Mouse (Mus musculus) neural tube, embryonic 15.5 days (tissue): Measurements from ENCODE around the gene Kcnc3. TPM values are rescaled to one million over a fixed set of nuclear protein-coding genes. Genes with fewer than 3 reads are reported as not detected.

ENCODE experiments used
- ATAC-seq: fragments of 200-750 bp; cut with Nextera tagmentation; 2 replicates; pipeline ENCODE4 v1.8.0; 2017; ENCODE audit warnings: mild to moderate bottlenecking, moderate TSS enrichment, moderate library complexity; ENCODE audit not compliant: low FRiP score
- H3K27ac ChIP-seq: fragments of 300-500 bp; sonication (generic); replicated peaks from 2 replicates; pipeline ENCODE4 v1.5.1; 2015; ENCODE audit warnings: mild to moderate bottlenecking, inconsistent platforms
- H3K27me3 ChIP-seq: fragments of 300-500 bp; sonication (generic); replicated peaks from 2 replicates; pipeline ENCODE4 v1.6.1; 2015; ENCODE audit warnings: inconsistent platforms
- H3K36me3 ChIP-seq: fragments of 300-500 bp; sonication (generic); 2 replicates; pipeline ENCODE4 v1.6.1; 2015; ENCODE audit warnings: inconsistent platforms
- H3K4me1 ChIP-seq: fragments of 300-500 bp; sonication (generic); 2 replicates; pipeline ENCODE4 v1.6.1; 2015; ENCODE audit warnings: inconsistent platforms
- H3K4me2 ChIP-seq: fragments of 300-500 bp; sonication (generic); 2 replicates; pipeline ENCODE4 v1.6.1; 2015; ENCODE audit warnings: inconsistent platforms, mild to moderate bottlenecking, moderate library complexity
- H3K4me3 ChIP-seq: fragments of 300-500 bp; sonication (generic); replicated peaks from 2 replicates; pipeline ENCODE4 v1.5.1; 2015; ENCODE audit warnings: mild to moderate bottlenecking, inconsistent platforms
- H3K9ac ChIP-seq: fragments of 300-500 bp; sonication (generic); replicated peaks from 2 replicates; pipeline ENCODE4 v1.6.1; 2015; ENCODE audit warnings: mild to moderate bottlenecking, inconsistent platforms
- H3K9me3 ChIP-seq: fragments of 300-500 bp; sonication (generic); replicated peaks from 2 replicates; pipeline ENCODE4 v1.6.1; 2016; ENCODE audit warnings: inconsistent platforms
- WGBS: fragments of 180-500 bp; shearing (Covaris S2); methylation state at CpG from one replicate; pipeline ENCODE4 v1.1.7; 2015; ENCODE audit warnings: mixed read lengths; 5-methylcytosine and 5-hydroxymethylcytosine counted together
- polyA plus RNA-seq: library from polyadenylated mRNA; unstranded; fragments of >200 nt; fragmentation: Nextera tagmentation; extraction: Ambion mirVana; gene quantifications from 2 replicates; pipeline ENCODE4 v1.2.1, GENCODE M21; 2015

Gene Kcnc3
- polyA plus RNA-seq, result 7.2 and 8.0 TPM in 2 replicates

DNA sequence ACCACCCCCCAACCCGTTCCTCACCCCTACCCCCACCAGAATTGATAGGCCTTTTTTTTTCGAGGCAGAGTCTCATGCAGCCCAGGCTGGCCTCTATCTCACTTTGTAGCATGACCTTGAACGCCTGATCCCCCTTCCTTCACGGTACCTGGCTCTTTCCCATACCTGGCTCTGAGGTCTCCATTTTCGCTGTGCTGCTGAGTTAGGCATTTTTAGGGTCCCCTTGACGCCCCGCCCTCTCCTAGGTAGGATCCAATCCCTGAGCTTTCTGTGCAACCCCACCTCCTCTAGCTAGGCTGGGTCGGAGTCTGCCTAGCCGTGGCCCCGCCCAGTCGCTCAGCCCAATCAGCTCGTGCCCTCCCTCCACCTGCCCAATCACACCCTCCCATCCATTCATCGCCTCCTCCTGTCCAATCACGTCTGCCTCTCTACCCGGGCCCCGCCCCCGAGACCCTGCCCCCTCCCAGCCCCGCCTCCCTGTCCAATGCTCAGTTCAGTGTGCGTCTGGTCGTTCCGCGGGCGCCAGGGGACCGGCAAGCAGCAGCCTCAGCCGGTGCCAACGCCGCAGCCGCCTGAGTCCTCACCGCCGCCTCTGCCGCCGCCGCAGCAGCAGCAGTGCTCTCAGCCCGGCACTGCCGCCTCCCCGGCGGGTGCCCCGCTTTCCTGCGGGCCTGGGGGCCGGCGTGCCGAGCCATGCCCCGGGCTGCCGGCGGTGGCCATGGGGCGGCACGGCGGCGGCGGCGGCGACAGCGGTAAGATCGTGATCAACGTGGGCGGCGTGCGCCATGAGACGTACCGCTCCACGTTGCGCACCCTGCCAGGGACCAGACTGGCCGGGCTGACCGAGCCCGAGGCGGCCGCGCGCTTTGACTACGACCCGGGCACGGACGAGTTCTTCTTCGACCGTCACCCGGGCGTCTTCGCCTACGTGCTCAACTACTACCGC is at the start of gene Kcnc3:
Kcnc3 (plus strand) TSS at position 263 of the 946 bp plus-strand sequence.
- no peaks in the 10 kb centered on the region for H3K9me3 ChIP-seq
- under 1% methylated on average over 79 of the region's 80 CpGs for WGBS
- peak within 1 kb of the TSS; percentile 55 for H3K9ac ChIP-seq
- H3K4me1 ChIP-seq, result peaks cover 76% of the 10 kb centered on the region
- H3K4me2 ChIP-seq, result peak within 1 kb of the TSS; percentile 90
- peak within 1 kb of the TSS; percentile 82 for H3K27ac ChIP-seq
- peaks cover 4% of the 10 kb centered on the region; the same call in 1 of the 2 replicates for H3K36me3 ChIP-seq
- H3K27me3 ChIP-seq, result peaks cover 14% of the 10 kb centered on the region
- peak; percentile 91 for ATAC-seq
- H3K4me3 ChIP-seq, result peak within 1 kb of the TSS; percentile 73

DNA sequence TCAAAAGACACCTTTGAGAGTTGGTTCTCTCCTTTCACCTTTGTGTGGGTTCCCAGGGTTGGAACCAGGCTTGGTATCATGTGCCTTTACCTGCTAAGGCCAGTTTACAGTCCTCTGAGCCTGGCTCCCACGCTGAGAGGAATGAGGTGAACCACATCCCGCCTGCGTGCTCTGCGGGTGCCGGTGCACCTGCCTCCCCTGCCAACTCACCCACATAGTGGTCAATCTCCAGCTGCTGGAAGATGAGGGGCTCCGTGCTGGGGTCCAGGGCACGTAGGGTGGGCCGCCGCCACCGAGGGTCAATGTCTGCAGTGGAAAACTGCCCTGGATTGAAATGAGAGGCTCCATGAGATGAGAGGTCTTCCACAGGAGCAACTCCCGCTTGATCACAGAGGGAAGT is 47.9 kb upstream of the Kcnc3 start:
- Histone ChIP-seq H3K27ac (no peak overlapping the region), H3K4me2 (no peak overlapping the region), H3K9ac (no peak overlapping the region), H3K27me3 (no peaks in the 10 kb centered on the region), H3K9me3 (no peaks in the 10 kb centered on the region), H3K36me3 (peaks cover 14% of the 10 kb centered on the region; the same call in 1 of the 2 replicates), H3K4me3 (no peak overlapping the region), H3K4me1 (peaks cover 3% of the 10 kb centered on the region)
- no peak for ATAC-seq
- WGBS, result 92% methylated on average over 11 of the region's 11 CpGs

GRCm38 (mm10) chr7:44543071-44543470 is 47.4 kb upstream of the Kcnc3 start:
- no peak overlapping the region for H3K4me2 ChIP-seq
- no peak overlapping the region for H3K4me3 ChIP-seq
- H3K27ac ChIP-seq, result no peak overlapping the region
- peaks cover 10% of the 10 kb centered on the region; the same call in 1 of the 2 replicates for H3K36me3 ChIP-seq
- no peak for ATAC-seq
- no peaks in the 10 kb centered on the region for H3K9me3 ChIP-seq
- peaks cover 8% of the 10 kb centered on the region for H3K4me1 ChIP-seq
- H3K9ac ChIP-seq, result no peak overlapping the region
- no peaks in the 10 kb centered on the region for H3K27me3 ChIP-seq
- WGBS, result 78% methylated on average over 12 of the region's 12 CpGs

GRCm38 (mm10) chr7:44546274-44546673 is 44.2 kb upstream of the Kcnc3 start:
- Histone ChIP-seq H3K4me2 (no peak overlapping the region), H3K27ac (no peak overlapping the region), H3K27me3 (no peaks in the 10 kb centered on the region), H3K9me3 (no peaks in the 10 kb centered on the region), H3K9ac (no peak overlapping the region), H3K4me3 (no peak overlapping the region), H3K36me3 (peaks cover 23% of the 10 kb centered on the region), H3K4me1 (peaks cover 11% of the 10 kb centered on the region)
- no peak for ATAC-seq
- WGBS, result 97% methylated on average over 3 of the region's 3 CpGs

- WGBS, result 96% methylated on average over 13 of the region's 13 CpGs
- no peak overlapping the region for H3K4me3 ChIP-seq
Observed at GRCm38 (mm10) chr7:44547041-44547440, 43.4 kb upstream of the Kcnc3 start.

DNA sequence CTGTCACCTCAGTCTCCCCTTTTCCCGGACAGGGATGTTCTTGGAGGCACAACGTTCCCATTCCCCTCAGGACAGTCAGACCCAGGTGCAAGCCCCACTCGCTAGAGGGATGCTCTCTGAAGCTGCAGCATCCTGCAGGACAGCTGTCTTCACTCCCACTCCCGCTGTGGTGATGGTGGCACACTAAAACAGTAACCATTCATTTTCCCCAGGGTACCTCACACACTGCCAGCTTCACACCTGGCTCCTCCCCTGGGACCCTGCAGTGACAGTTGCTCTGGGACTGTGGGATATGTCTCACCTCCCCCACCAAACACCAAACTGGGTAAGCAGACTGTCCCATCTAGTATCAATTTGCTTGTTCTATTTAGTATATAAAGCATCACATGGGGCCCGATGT is 42.7 kb upstream of the Kcnc3 start:
- no peaks in the 10 kb centered on the region for H3K9me3 ChIP-seq
- H3K27me3 ChIP-seq, result no peaks in the 10 kb centered on the region
- ATAC-seq, result no peak
- peaks cover 16% of the 10 kb centered on the region for H3K4me1 ChIP-seq
- WGBS, result 20% methylated on average over 5 of the region's 5 CpGs
- H3K4me3 ChIP-seq, result peak overlapping the region; percentile 57
- H3K9ac ChIP-seq, result peak overlapping the region; percentile 48
- H3K27ac ChIP-seq, result no peak overlapping the region
- peak overlapping the region; percentile 94 for H3K4me2 ChIP-seq
- H3K36me3 ChIP-seq, result peaks cover 25% of the 10 kb centered on the region

More at GRCm38 (mm10) chr7:44547041-44547440, 43.4 kb upstream of the Kcnc3 start:
- H3K36me3 ChIP-seq, result peaks cover 27% of the 10 kb centered on the region
- H3K27me3 ChIP-seq, result no peaks in the 10 kb centered on the region
- H3K27ac ChIP-seq, result no peak overlapping the region
- peaks cover 11% of the 10 kb centered on the region for H3K4me1 ChIP-seq
- peak overlapping the region; percentile 94; the same call in 1 of the 2 replicates for H3K4me2 ChIP-seq
- H3K9ac ChIP-seq, result no peak overlapping the region
- H3K9me3 ChIP-seq, result no peaks in the 10 kb centered on the region
- no peak for ATAC-seq

GRCm38 (mm10) chr7:44548497-44549087 is 41.9 kb upstream of the Kcnc3 start, which contains the start of gene Pold1:
Gene Pold1, minus strand, starts transcription at chr7:44548849.
- Histone ChIP-seq H3K4me2 (peak within 1 kb of the TSS; percentile 94), H3K27ac (peak within 1 kb of the TSS; percentile 72), H3K27me3 (no peaks in the 10 kb centered on the region), H3K36me3 (peaks cover 25% of the 10 kb centered on the region), H3K4me1 (peaks cover 22% of the 10 kb centered on the region), H3K4me3 (peak within 1 kb of the TSS; percentile 57), H3K9me3 (no peaks in the 10 kb centered on the region), H3K9ac (peak within 1 kb of the TSS; percentile 48)
- under 1% methylated on average over 43 of the region's 43 CpGs for WGBS
- peak; percentile 89 for ATAC-seq

GRCm38 (mm10) chr7:44549621-44550408 is 40.6 kb upstream of the Kcnc3 start:
- H3K4me1 ChIP-seq, result peaks cover 27% of the 10 kb centered on the region
- H3K9ac ChIP-seq, result no peak overlapping the region
- peaks cover 25% of the 10 kb centered on the region for H3K36me3 ChIP-seq
- WGBS, result 97% methylated on average over 23 of the region's 23 CpGs
- no peaks in the 10 kb centered on the region for H3K9me3 ChIP-seq
- no peak overlapping the region for H3K27ac ChIP-seq
- no peak overlapping the region for H3K4me3 ChIP-seq
- H3K27me3 ChIP-seq, result no peaks in the 10 kb centered on the region
- ATAC-seq, result no peak
- H3K4me2 ChIP-seq, result no peak overlapping the region

- no peak overlapping the region for H3K4me3 ChIP-seq
- H3K4me1 ChIP-seq, result peaks cover 27% of the 10 kb centered on the region
- 100% methylated on average over 12 of the region's 12 CpGs for whole genome bisulfite sequencing
- no peak overlapping the region for H3K4me2 ChIP-seq
- H3K9me3 ChIP-seq, result no peaks in the 10 kb centered on the region
- H3K27ac ChIP-seq, result no peak overlapping the region
- H3K27me3 ChIP-seq, result peaks cover under 1% of the 10 kb centered on the region
- H3K9ac ChIP-seq, result no peak overlapping the region
- ATAC-seq, result no peak
- peaks cover 25% of the 10 kb centered on the region for H3K36me3 ChIP-seq
Observed at GRCm38 (mm10) chr7:44550409-44550678, 40.1 kb upstream of the Kcnc3 start.

GRCm38 (mm10) chr7:44551301-44551700 is 39.2 kb upstream of the Kcnc3 start:
- H3K4me3 ChIP-seq, result no peak overlapping the region
- WGBS, result 94% methylated on average over 21 of the region's 21 CpGs
- no peak overlapping the region for H3K27ac ChIP-seq
- peaks cover 7% of the 10 kb centered on the region for H3K27me3 ChIP-seq
- no peaks in the 10 kb centered on the region for H3K9me3 ChIP-seq
- H3K4me1 ChIP-seq, result peaks cover 27% of the 10 kb centered on the region
- ATAC-seq, result no peak
- H3K4me2 ChIP-seq, result no peak overlapping the region
- H3K36me3 ChIP-seq, result peaks cover 25% of the 10 kb centered on the region
- H3K9ac ChIP-seq, result no peak overlapping the region; the same call in 1 of the 2 replicates

DNA sequence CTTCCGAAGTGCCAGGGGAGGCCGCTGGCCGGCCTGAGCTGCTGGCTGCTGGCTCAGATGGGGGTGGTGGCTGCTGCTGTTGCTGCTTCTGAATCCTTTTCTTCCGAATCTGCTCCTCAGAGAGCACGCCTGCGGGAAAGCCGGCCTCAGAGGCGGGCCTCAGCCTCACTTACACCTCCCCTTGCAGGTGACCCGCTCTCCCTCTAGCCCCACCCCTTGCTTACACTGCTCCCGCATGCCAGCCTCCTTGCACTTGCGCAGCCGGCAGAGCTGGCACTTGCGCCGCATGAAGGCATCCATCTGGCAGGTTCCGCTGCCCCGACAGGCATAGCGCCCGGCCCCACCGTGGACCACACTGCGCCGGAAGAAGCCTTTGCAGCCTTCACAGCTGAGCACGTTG is 38.7 kb upstream of the Kcnc3 start:
- Histone ChIP-seq H3K36me3 (peaks cover 25% of the 10 kb centered on the region), H3K27me3 (peaks cover 8% of the 10 kb centered on the region), H3K4me2 (no peak overlapping the region), H3K9ac (no peak overlapping the region), H3K4me3 (no peak overlapping the region), H3K9me3 (no peaks in the 10 kb centered on the region), H3K4me1 (peaks cover 27% of the 10 kb centered on the region), H3K27ac (no peak overlapping the region)
- WGBS, result 82% methylated on average over 22 of the region's 22 CpGs
- no peak for ATAC-seq
